Mouse (Mus musculus) ES-Bruce4 (cell line): ENCODE measurements around the gene Rpl23.

Experiments used
- CTCF ChIP-seq: IDR thresholded peaks from one replicate; pipeline ENCODE4 v1.8.1; 2011; ENCODE audit warnings: low read depth, low read length
- EP300 ChIP-seq: IDR thresholded peaks from 2 replicates; pipeline ENCODE4 v1.6.1; 2011; ENCODE audit warnings: low read depth, low read length; ENCODE audit not compliant: insufficient read depth

DNA sequence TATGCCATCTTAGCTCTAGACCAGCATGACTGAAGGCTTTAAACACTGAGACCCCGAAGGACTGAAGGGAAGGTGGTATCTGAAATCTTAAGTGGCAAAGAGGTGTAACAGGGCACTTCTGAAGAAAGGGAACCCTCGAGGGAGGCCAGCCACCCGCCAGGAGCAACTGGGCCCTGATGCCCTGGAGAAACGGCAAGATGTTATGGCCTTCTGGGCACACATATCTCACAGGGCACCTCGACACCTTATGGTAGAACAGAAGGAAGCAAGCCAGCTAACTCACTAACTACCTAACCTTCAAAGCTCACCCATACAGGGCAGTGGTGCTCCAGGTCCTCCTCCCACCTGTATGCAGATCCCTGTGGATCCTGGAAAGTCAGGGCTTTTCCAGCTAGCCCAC, 40.1 kb downstream of the Rpl23 start:
- TF ChIP-seq CTCF (no peak), EP300 (no peak)
